Mouse (Mus musculus): Measurements from ENCODE around the gene Fdps.
"Not testable (repeated sequence)": the region's sequence is repeated elsewhere in the genome, so short reads cannot be mapped to it uniquely, and the experiment has no call there.

Gene Fdps

DNA sequence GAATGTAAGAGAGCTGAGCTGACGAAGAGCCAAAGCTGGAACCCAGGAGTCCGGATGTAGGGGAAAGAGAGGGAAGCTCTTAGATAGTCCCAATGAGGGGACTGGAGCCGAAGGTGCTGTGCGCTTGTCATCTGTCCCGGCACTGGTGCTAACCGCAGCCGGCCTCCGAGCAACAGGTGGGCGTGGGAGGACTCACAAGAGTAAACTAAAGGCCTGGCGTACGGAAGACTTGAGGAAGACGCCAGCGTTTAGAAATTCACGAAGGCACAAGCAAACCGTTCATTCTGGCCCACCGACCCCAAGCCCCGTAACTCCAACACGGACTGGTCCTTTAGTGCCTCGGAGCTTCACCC is 324 bp downstream of the Fdps start:
- no peak for DNase-seq

DNA sequence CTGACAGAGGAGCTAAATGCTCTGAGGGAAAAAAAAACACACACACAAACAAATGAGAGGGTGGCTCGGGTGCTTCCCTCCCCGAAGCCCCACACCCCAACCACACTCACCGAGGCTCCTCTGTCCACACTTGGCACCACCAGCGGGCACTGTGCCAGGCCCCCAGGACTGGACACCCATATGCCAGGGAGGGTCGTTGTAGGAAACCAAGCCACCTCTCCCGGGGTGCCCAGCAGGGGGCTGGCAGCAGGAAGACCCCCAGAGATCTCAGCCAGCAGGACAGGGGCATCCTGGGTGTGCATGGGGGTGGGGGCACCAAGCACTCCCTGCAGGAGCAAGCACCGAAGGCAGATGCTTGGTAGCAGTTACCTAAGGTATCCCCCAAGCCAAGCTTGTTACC is 948 bp downstream of the Fdps start, which contains the start of gene Gm43738:
Gene Gm43738, minus strand, starts transcription at position 289 of the 400 bp plus-strand sequence.
- DNase-seq = no peak

DNA sequence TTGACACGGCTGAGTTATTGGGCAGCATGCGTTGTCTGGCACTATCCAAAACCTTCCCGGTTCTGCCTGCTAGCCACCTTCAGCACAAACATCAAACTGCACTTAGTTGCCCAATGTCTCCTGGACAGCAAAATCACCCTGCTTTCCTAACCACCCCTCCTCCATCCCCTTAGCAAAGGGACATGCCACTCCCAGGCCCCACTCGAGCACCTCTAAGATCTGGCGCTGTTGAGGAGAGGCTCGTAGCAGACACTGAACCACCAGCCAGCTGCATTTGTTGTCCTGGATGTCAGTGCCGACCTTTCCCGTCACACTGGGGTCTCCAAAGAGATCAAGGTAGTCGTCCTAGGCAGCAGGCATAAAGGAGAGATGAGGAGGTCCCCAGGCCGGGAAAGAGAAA is 7.7 kb downstream of the Fdps start:
- no peak for DNase-seq

DNA sequence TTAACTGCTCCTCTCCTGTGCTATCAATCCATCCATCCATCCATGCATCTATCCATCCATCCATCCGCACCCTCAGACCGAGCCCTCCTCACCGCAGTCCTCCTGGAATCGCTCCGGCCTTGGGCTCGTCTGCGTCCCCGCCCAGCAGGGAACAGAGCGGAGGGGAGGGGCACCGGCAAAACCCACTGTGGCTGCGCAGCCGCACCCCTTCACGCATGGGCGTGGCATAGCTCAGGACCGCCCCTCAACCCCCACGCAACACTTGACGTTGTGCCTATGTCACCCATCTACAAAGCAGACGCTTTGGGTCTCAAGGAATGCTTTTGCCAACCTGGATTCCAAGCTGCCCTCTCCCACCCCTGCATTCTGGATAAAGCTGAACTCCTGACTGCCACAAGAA is 8.6 kb downstream of the Fdps start, which contains the start of gene Rusc1:
Gene Rusc1, minus strand, starts transcription at position 137 of the 400 bp plus-strand sequence.
- peak; percentile 63 for DNase-seq

DNA sequence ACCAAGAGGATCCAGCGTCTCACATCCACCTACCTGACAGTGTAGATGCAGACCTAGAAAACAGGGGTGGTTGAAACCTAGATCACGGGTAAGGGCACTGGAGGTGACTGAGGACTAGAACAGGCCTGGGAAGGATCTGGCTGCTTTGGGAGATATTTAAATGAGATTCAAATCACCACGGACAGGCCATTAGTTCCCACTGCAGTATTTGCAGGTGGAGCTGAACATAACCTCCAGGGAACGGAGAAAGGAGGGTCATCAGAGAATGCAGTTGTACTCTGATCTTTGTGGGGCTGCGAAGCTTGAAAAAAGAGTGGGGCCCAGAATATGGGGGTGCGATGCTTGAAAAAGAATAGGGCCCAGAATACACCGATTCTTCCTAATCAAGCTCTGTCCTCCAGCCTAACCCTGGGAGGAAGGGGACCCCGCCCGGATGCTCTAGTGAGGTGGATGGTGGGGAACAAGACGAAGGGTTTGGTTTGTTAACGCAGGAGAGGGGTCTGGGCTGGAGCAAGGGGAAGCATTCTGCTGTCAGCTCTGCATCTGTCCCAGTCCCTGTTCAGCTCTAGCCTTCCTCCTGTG is 9.2 kb downstream of the Fdps start:
- DNase-seq = no peak

DNA sequence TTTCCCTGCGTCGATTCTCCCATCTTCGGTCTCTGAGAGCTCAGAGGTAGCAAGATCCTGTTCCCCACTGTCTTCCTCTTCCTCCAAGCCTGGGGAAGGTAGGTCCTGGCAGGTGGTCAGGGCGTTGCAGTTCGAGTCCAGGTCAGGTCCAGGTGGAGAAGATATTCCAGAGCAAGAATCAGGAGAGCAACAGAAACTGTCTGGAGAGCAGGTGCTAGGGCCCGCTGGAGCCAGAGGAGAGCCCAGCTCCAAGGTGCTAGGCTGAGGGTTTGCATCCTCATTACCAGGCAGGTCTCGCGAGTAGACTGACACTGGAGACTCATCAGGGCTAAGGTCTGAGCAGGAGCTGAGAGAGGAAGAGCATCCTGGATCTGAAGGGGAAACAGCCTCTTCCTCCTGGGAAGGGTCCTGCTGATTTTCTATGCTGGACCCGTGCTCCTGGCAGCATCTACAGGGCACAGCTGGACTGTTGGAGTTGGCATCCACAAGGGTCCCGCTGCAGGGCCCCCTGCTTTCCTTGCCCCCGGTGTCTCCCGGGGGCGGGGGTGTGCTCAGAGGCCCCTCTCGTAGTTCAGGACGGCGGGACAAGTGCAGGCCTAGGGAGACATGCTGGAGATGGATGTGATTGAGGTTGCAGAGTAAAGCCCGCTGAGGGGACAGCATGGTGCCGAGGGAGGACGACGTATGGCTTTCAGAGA is 9.8 kb downstream of the Fdps start:
- no peak for DNase-seq

DNA sequence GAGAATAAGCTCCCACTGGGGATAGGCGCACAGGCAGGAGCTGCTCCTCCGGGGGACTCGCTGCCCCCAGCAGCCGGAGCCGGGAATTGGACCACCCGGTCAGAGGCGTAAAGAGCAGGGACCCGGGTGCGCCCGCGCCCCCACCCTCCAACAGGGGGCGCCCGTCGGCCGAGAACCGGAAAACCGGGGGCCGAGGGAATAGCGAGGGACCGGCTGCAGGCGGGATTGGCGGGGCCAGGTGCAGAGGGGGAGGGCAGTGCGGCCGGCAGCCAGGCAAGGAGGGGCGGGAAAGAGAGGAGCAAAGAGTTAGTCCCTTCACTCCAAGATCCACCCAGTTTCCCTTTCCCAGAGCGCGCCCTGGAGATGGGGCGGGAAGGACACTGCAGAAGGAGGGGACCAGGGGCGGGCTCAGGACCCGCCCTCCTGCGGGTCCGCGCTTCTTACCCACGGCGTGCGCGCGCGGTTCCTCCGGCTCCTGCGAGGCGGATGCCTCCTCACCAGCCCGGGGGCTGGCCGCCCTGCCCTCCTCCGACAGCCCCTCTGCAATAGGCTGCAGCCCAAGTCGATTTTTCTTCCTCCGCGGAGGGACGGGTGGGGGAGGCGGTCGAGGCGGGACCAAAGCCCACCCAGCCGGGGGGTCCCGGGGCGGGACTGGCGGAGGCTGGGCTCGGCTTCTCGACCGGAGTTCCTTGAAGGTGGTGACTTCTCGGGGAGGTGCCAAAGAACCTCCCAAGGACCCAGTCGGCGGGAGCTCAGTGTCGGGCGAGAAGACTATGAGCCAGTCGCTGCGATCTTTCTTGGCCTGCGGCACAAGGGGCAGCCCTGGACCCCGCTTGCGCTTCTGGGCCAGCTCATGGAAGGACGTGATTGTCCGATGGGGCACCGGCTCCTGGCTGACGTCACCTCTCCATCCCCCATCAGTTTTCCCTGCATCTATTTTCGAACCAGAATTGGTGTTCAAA is 10.8 kb downstream of the Fdps start:
- DNase-seq = peak; percentile 87

DNA sequence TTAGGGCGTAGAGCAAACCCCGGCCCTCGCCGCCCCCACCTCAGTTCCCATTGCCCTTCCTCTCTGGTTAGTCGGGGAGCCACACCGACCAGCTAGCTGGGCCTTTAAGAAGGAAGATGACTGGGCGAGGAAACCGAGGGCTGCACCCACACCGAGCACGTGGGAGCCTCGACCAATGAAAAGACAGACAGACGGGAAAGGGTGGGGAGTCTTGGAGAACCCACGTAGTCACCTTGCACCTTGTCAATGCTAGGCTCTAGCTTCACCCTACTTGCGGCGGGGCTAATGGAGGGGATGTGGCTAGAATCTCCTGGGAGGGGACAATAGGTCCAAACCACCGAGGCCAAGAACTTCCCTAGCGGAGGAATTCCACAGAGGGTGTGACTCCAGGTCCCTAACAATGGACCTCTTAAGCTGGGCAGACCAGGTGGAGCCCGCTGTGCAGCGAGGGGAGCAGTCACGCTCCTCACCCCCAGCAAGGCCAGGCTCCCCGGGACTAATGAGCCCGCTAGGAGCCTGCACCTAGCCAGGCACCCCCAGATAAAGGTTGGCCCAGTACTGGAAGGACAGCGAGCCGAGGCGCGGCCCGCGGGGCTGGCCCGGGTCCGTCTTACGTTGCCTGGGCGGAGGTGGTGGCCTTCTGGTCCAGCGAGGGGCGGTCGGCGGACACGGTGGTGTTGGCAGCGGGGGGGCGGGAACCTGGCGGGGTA is 11.7 kb downstream of the Fdps start:
- peak; percentile 85 for DNase-seq

DNA sequence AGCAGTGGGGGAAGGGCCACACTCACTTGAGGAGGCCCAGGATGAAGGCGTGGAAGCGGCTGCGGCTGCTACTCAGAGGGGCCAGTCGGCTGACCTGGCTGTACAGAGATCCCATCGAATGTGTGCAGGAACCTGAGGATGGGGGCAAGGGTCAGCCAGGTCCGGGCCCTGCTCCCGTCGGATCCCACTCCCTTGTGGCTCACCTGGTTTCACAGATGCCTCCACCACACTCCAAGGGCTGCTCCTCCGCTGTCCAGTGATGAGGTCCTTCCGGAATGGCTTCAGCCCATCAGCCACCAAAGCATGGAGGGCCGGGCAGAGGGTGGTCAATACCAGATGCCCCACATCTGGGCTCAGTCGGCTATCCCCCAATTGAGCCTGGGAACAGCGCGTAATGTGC is 12.8 kb downstream of the Fdps start:
- DNase-seq = no peak

DNA sequence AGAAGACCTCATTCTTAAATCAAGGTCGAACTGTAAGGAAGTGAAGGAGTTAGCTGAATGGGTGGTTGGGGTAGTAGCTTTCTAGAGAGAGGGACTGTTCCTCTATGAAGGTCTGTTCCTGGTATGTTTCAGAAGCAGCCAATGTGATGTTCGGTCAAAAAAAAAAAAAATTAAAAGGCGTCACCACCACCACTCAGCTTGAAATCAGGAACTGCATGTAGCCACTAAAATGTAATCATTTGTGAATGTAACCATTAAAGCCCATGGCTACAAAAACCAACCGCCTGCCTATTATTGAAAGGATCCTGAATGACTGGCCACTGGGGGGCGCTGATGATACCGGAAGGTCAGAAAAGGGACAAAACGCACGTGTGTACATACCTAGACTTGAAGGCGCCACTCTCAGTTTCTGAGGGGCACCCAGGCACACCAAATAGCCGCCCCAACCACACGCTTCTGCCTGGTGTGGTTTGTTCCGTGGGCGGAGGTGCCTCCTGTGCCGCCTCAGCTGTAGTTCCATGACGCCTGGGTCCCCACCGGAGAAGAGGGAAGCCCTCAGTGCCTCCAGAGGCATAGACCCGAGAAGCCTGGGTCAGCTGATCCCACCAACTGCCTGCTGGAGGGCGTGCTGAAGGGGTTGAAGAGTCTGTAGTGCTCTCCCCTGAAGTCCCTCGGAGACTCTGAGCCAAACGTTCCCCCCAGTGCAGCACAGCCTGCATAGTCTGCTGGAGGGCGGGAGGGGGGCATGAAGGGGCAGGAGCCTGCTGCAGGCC is 14.2 kb downstream of the Fdps start:
- DNase-seq = peak; percentile 87

DNA sequence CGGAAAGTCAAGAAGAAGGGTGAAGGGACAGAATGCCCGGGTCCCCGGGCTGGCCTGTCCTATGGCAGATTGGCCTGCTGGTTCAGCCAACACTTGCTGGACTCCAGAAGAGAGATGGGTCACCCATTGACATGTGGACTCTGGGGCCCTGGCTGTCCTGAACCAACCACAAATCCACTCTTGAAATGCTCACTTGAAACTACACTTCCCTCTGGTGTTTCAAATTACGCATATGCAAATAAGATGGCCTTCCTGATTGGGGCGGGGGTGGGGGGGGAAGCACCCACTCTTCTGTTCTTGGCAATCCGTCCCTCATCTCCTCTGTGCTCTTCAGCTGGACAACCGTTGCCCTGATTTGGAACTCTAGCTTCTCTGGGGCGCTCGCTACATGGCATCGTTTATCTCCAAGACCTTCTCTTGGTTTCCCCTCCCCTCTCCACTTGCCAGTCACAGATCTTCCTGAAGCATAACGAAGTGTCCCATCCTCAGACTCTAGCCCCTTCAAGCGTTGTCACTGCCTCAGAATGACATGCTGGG is 17.0 kb downstream of the Fdps start:
- DNase-seq = no peak

DNA sequence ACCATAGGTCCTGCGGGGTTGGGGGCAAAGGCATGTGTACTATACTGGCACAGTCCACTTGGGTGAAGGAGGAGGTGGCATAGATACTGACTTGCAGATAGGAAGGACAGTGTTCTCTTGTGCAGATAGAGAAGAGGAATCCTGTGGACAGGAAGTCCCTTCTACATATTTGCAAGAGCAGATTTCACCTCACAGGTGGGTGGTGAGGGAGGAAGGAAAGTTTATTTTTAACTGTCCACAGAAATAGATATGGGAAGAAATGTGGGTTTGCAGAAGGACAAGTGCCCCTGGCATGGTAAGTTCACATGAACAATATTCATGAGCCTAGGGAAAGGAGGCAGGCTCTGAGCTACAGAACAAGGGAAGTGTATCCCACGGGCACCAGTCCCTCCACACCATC is 17.6 kb downstream of the Fdps start:
- DNase-seq = no peak

DNA sequence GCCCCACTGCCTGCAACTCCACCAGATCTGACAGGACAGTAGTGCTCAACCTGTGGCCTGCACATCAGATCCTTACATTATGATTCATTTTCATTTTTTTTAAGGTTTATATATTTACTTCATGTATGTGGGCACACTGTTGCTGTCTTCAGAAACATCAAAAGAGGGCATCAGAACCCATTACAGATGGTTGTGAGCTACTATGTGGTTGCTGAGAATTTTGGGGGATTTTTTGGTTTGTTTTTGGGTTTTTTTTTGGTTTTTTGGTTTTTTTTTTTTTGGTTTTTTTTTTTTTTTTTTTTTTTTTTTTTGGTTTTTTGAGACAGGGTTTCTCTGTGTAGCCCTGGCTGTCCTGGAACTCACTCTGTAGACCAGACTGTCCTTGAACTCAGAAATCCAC is 19.5 kb downstream of the Fdps start:
- not testable (repeated sequence) for DNase-seq

DNA sequence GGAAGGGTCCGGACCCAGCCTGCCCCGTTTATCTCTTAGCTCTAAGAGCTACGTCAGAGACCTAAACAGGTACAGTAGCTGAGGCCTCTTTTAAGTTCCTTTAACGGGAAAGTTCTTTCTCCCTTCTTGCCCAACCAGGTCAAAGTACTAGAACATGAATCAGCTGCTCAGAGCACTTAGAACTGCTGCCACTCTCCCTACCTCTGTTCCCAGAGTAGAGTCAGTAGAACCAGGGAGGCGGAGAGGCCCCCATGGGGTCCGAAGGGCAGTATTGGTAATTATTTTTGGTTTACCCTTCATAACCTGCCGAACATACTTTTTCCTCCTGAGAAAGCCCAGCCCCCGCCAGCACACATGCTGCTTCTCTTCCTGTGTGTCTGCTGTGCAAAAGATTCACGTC is 24.4 kb downstream of the Fdps start:
- no peak for DNase-seq

DNA sequence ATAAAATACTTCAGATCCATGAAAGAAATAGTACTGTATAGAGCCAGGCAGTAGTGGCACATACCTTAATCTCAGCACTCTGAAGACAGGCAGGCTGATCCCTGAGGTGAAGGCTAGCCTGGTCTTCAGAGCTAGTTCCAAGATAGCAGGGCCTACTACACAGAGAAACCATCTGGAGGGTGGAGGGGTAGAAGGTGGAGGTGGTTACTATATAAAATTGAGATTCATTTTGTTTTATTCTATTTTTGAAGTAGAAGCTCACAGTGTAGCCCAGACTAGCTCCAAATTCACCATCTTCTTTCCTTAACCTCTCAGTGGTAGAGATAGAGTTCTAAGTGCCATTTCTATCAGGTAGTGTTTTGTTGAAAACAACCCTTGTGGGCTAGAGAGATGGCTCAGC is 34.5 kb downstream of the Fdps start:
- DNase-seq = no peak

DNA sequence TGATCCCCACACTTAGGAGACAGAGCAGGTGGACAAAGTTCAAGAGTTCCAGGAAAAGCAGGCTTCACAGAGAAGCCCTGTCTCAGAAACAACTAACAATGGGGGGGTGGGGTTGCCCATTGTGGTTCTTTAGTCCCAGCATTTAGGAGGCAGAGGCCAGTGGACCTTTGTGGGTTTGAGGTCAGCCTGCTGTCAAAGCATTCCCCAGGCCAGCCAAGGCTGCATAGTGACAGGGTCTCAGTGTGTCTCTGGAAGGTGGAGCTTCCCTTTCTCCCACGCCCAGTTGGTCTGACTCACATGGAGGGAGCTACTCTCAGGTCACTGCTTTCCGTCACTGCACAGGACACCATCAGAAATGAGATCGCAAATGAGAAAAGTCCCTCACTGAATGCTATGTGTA is 40.1 kb downstream of the Fdps start:
- no peak for DNase-seq

DNA sequence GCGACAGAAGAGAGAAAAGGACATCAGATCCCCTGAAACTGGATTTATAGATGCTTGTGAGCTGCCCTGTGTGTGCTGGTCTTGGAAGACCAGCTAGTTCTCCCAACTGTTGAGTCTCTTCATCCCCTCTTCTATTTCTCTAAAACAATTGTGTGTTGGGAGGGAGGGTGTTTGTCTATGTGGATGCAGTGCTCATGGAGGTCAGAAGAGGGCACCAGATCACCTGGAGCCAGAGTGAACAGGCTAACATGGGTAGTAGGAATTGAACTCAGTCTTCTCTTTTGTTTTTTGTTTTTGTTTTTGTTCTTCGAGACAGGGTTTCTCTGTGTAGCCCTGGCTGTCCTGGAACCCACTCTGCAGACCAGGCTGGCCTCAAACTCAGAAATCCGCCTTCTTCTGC is 43.0 kb downstream of the Fdps start:
- peak; percentile 50 for DNase-seq

DNA sequence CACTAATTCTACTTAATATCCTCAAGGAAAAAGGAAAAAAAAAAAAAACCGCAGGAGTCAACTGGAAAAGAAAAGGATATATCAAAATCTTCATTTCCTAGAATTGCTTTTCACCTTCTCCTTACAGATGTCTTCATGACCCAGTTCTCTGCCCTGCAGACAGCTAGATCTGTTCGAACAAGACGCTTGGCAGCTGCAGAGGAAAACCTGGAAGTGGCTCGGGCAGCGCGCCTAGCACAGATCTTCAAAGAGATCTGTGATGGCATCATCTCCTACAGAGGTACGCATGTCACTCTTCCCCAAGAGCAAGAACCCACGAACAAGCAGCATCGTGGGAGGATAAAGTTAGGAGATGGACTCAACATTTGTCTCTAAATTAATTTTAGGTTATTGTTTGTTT is 43.4 kb downstream of the Fdps start:
- no peak for DNase-seq

Measured in thymus, postnatal 25 days (tissue).